Mouse (Mus musculus): ENCODE measurements around the gene Anks1. TPM values are rescaled to one million over a fixed set of nuclear protein-coding genes. Genes with fewer than 3 reads are reported as not detected.

Gene Anks1
- polyA plus RNA-seq, 1 experiment from 2014 or later = 11.5 TPM

GRCm38 (mm10) chr17:28012851-28013250, 103.7 kb downstream of the Anks1 start:
- no peak for ATAC-seq (ENCODE audit: insufficient number of reproducible peaks, low FRiP score)
- Histone ChIP-seq H3K4me2 (peak overlapping the region; percentile 55), H3K4me3 (peak overlapping the region; percentile 0; the same call in 1 of the 2 replicates), H3K9me3 (replicated peaks) (no peaks in the 10 kb centered on the region), H3K36me3 (peaks cover 9% of the 10 kb centered on the region; the same call in 1 of the 2 replicates), H3K27me3 (replicated peaks) (no peaks in the 10 kb centered on the region), H3K9ac (peak overlapping the region; percentile 50), H3K27ac (ENCODE audit: poor library complexity, severe bottlenecking) (peak overlapping the region; percentile 88), H3K4me1 (replicated peaks) (peaks cover 89% of the 10 kb centered on the region)
- 59% methylated on average over 6 of the region's 6 CpGs for WGBS

- peaks cover 8% of the 10 kb centered on the region; the same call in 1 of the 2 replicates for H3K36me3 ChIP-seq
- 12% methylated on average over 12 of the region's 12 CpGs for WGBS
- peak; percentile 74 for ATAC-seq (ENCODE audit: insufficient number of reproducible peaks, low FRiP score)
- peak overlapping the region; percentile 0; the same call in 1 of the 2 replicates for H3K4me3 ChIP-seq
- H3K4me2 ChIP-seq = peak overlapping the region; percentile 55
- H3K9ac ChIP-seq = peak overlapping the region; percentile 50
- H3K27ac ChIP-seq (ENCODE audit: poor library complexity, severe bottlenecking) = peak overlapping the region; percentile 88
- peaks cover 89% of the 10 kb centered on the region for H3K4me1 ChIP-seq (replicated peaks)
- H3K27me3 ChIP-seq (replicated peaks) = no peaks in the 10 kb centered on the region
- H3K9me3 ChIP-seq (replicated peaks) = no peaks in the 10 kb centered on the region
Measured at GRCm38 (mm10) chr17:28013259-28013875, 104.3 kb downstream of the Anks1 start.

GRCm38 (mm10) chr17:28014449-28014848, 105.3 kb downstream of the Anks1 start:
- H3K9me3 ChIP-seq (replicated peaks) = no peaks in the 10 kb centered on the region
- peaks cover 89% of the 10 kb centered on the region for H3K4me1 ChIP-seq (replicated peaks)
- 74% methylated on average over 4 of the region's 4 CpGs for WGBS
- 0 out of 2 replicates have a peak, but pooled peaks cover 3% of the 10 kb centered on the region for H3K36me3 ChIP-seq
- H3K4me2 ChIP-seq = no peak overlapping the region
- H3K27ac ChIP-seq (ENCODE audit: poor library complexity, severe bottlenecking) = peak overlapping the region; percentile 88
- no peak overlapping the region for H3K4me3 ChIP-seq
- H3K9ac ChIP-seq = no peak overlapping the region
- H3K27me3 ChIP-seq (replicated peaks) = no peaks in the 10 kb centered on the region
- no peak for ATAC-seq (ENCODE audit: insufficient number of reproducible peaks, low FRiP score)

- 48% methylated on average over 17 of the region's 17 CpGs for WGBS
- peak overlapping the region; percentile 88 for H3K27ac ChIP-seq (ENCODE audit: poor library complexity, severe bottlenecking)
- peak; percentile 71 for ATAC-seq (ENCODE audit: insufficient number of reproducible peaks, low FRiP score)
- peaks cover 90% of the 10 kb centered on the region for H3K4me1 ChIP-seq (replicated peaks)
- no peaks in the 10 kb centered on the region for H3K27me3 ChIP-seq (replicated peaks)
- H3K9me3 ChIP-seq (replicated peaks) = no peaks in the 10 kb centered on the region
- 0 out of 2 replicates have a peak overlapping the region, but pooled peaks have one; percentile 18 for H3K9ac ChIP-seq
- no peaks in the 10 kb centered on the region for H3K36me3 ChIP-seq
- H3K4me3 ChIP-seq = no peak overlapping the region
- no peak overlapping the region for H3K4me2 ChIP-seq
Measured at GRCm38 (mm10) chr17:28015068-28015730, 106.1 kb downstream of the Anks1 start.

GRCm38 (mm10) chr17:28016056-28016797, 107.1 kb downstream of the Anks1 start:
- 69% methylated on average over 8 of the region's 8 CpGs for WGBS
- peak overlapping the region; percentile 88 for H3K27ac ChIP-seq (ENCODE audit: poor library complexity, severe bottlenecking)

GRCm38 (mm10) chr17:28018344-28018743, 109.2 kb downstream of the Anks1 start:
- no peak overlapping the region for H3K4me2 ChIP-seq
- no peaks in the 10 kb centered on the region for H3K36me3 ChIP-seq
- no peak for ATAC-seq (ENCODE audit: insufficient number of reproducible peaks, low FRiP score)
- H3K9me3 ChIP-seq (replicated peaks) = no peaks in the 10 kb centered on the region
- WGBS = 56% methylated on average over 6 of the region's 6 CpGs
- no peak overlapping the region for H3K4me3 ChIP-seq
- H3K27me3 ChIP-seq (replicated peaks) = no peaks in the 10 kb centered on the region
- peaks cover 92% of the 10 kb centered on the region for H3K4me1 ChIP-seq (replicated peaks)
- H3K27ac ChIP-seq (ENCODE audit: poor library complexity, severe bottlenecking) = no peak overlapping the region
- H3K9ac ChIP-seq = no peak overlapping the region

More at GRCm38 (mm10) chr17:28016056-28016797, 107.1 kb downstream of the Anks1 start:
- no peaks in the 10 kb centered on the region for H3K36me3 ChIP-seq
- H3K27me3 ChIP-seq (replicated peaks) = no peaks in the 10 kb centered on the region
- H3K4me2 ChIP-seq = no peak overlapping the region
- no peak overlapping the region for H3K4me3 ChIP-seq
- no peak; the same call in 1 of the 2 replicates for ATAC-seq (ENCODE audit: insufficient number of reproducible peaks, low FRiP score)
- H3K9me3 ChIP-seq (replicated peaks) = no peaks in the 10 kb centered on the region
- H3K9ac ChIP-seq = no peak overlapping the region
- H3K4me1 ChIP-seq (replicated peaks) = peaks cover 87% of the 10 kb centered on the region

GRCm38 (mm10) chr17:28018776-28019175, 109.7 kb downstream of the Anks1 start:
- no peak for ATAC-seq (ENCODE audit: insufficient number of reproducible peaks, low FRiP score)
- H3K4me2 ChIP-seq = no peak overlapping the region
- H3K27me3 ChIP-seq (replicated peaks) = no peaks in the 10 kb centered on the region
- H3K9me3 ChIP-seq (replicated peaks) = no peaks in the 10 kb centered on the region
- H3K4me1 ChIP-seq (replicated peaks) = peaks cover 89% of the 10 kb centered on the region
- no peaks in the 10 kb centered on the region for H3K36me3 ChIP-seq
- no peak overlapping the region for H3K27ac ChIP-seq (ENCODE audit: poor library complexity, severe bottlenecking)
- H3K4me3 ChIP-seq = no peak overlapping the region
- H3K9ac ChIP-seq = no peak overlapping the region
- WGBS = 60% methylated on average over 11 of the region's 11 CpGs

GRCm38 (mm10) chr17:28019785-28020696, 110.9 kb downstream of the Anks1 start:
- Histone ChIP-seq H3K4me2 (no peak overlapping the region), H3K36me3 (no peaks in the 10 kb centered on the region), H3K4me3 (no peak overlapping the region), H3K9ac (peak overlapping the region; percentile 28), H3K27ac (ENCODE audit: poor library complexity, severe bottlenecking) (peak overlapping the region; percentile 39), H3K9me3 (replicated peaks) (no peaks in the 10 kb centered on the region), H3K27me3 (replicated peaks) (no peaks in the 10 kb centered on the region), H3K4me1 (replicated peaks) (peaks cover 83% of the 10 kb centered on the region)
- ATAC-seq (ENCODE audit: insufficient number of reproducible peaks, low FRiP score) = no peak
- WGBS = 63% methylated on average over 21 of the region's 21 CpGs

GRCm38 (mm10) chr17:28021911-28022310, 112.8 kb downstream of the Anks1 start:
- Histone ChIP-seq H3K36me3 (no peaks in the 10 kb centered on the region), H3K4me1 (replicated peaks) (peaks cover 84% of the 10 kb centered on the region), H3K9me3 (replicated peaks) (no peaks in the 10 kb centered on the region), H3K27ac (ENCODE audit: poor library complexity, severe bottlenecking) (peak overlapping the region; percentile 36; the same call in 1 of the 2 replicates), H3K9ac (no peak overlapping the region), H3K27me3 (replicated peaks) (no peaks in the 10 kb centered on the region), H3K4me3 (no peak overlapping the region), H3K4me2 (no peak overlapping the region)
- ATAC-seq (ENCODE audit: insufficient number of reproducible peaks, low FRiP score) = no peak
- WGBS = 63% methylated on average over 10 of the region's 10 CpGs

- no peak overlapping the region for H3K4me3 ChIP-seq
- no peak overlapping the region for H3K9ac ChIP-seq
- H3K4me2 ChIP-seq = no peak overlapping the region
- H3K27me3 ChIP-seq (replicated peaks) = no peaks in the 10 kb centered on the region
- H3K27ac ChIP-seq (ENCODE audit: poor library complexity, severe bottlenecking) = no peak overlapping the region
- H3K9me3 ChIP-seq (replicated peaks) = no peaks in the 10 kb centered on the region
- no peaks in the 10 kb centered on the region for H3K36me3 ChIP-seq
- ATAC-seq (ENCODE audit: insufficient number of reproducible peaks, low FRiP score) = no peak
- WGBS = 85% methylated on average over 22 of the region's 22 CpGs
- H3K4me1 ChIP-seq (replicated peaks) = peaks cover 77% of the 10 kb centered on the region
Measured at GRCm38 (mm10) chr17:28022854-28023655, 113.9 kb downstream of the Anks1 start.

Data from heart, embryonic 12.5 days (tissue).